Mouse (Mus musculus): ENCODE measurements at regions not wholly inside any gene's neighbourhood (a gene's known extent, or its start where the extent isn't known, plus 50 kb on each side); places are given as distances from the start of the nearest gene placed in this dataset.

- no peaks in the 10 kb centered on the region for H3K36me3 ChIP-seq (ENCODE audit: control insufficient read depth, insufficient read depth)
- no peaks in the 10 kb centered on the region for H3K9me3 ChIP-seq (ENCODE audit: control insufficient read depth)
- ATAC-seq: no peak
- no peak overlapping the region for H3K9ac ChIP-seq (ENCODE audit: low read depth, low read length)
- no peak overlapping the region for H3K4me2 ChIP-seq (replicated peaks; ENCODE audit: low read depth)
- no peaks in the 10 kb centered on the region for H3K27me3 ChIP-seq (replicated peaks; ENCODE audit: control insufficient read depth, insufficient read depth, low read length)
- H3K4me1 ChIP-seq (replicated peaks; ENCODE audit: control insufficient read depth, insufficient read depth, low read length): no peaks in the 10 kb centered on the region
- H3K27ac ChIP-seq (ENCODE audit: low read depth, low read length): no peak overlapping the region
- TF ChIP-seq CTCF (IDR thresholded peaks at IDR 0.05; ENCODE audit: low read depth): no peak
- WGBS: 78% methylated on average over 5 of the region's 5 CpGs
- no peak overlapping the region for H3K4me3 ChIP-seq (ENCODE audit: low read depth, low read length)
Measured at GRCm38 (mm10) chr15:64581046-64581445, 236.4 kb upstream of the Gm21798 start.

GRCm38 (mm10) chr15:64584129-64584528, 233.4 kb upstream of the Gm21798 start:
- Histone ChIP-seq H3K4me2 (replicated peaks; ENCODE audit: low read depth) (no peak overlapping the region), H3K4me1 (replicated peaks; ENCODE audit: control insufficient read depth, insufficient read depth, low read length) (no peaks in the 10 kb centered on the region), H3K4me3 (ENCODE audit: low read depth, low read length) (no peak overlapping the region), H3K9me3 (ENCODE audit: control insufficient read depth) (no peaks in the 10 kb centered on the region), H3K9ac (ENCODE audit: low read depth, low read length) (no peak overlapping the region), H3K36me3 (ENCODE audit: control insufficient read depth, insufficient read depth) (no peaks in the 10 kb centered on the region), H3K27ac (ENCODE audit: low read depth, low read length) (no peak overlapping the region), H3K27me3 (replicated peaks; ENCODE audit: control insufficient read depth, insufficient read depth, low read length) (no peaks in the 10 kb centered on the region)
- WGBS: 86% methylated on average over 6 of the region's 6 CpGs
- no peak for ATAC-seq
- no peak for TF ChIP-seq CTCF (IDR thresholded peaks at IDR 0.05; ENCODE audit: low read depth)

- Histone ChIP-seq H3K27ac (ENCODE audit: low read depth, low read length) (no peak overlapping the region), H3K27me3 (replicated peaks; ENCODE audit: control insufficient read depth, insufficient read depth, low read length) (no peaks in the 10 kb centered on the region), H3K4me2 (replicated peaks; ENCODE audit: low read depth) (no peak overlapping the region), H3K36me3 (ENCODE audit: control insufficient read depth, insufficient read depth) (no peaks in the 10 kb centered on the region), H3K9ac (ENCODE audit: low read depth, low read length) (no peak overlapping the region), H3K4me1 (replicated peaks; ENCODE audit: control insufficient read depth, insufficient read depth, low read length) (no peaks in the 10 kb centered on the region), H3K9me3 (ENCODE audit: control insufficient read depth) (no peaks in the 10 kb centered on the region), H3K4me3 (ENCODE audit: low read depth, low read length) (no peak overlapping the region)
- 86% methylated on average over 3 of the region's 3 CpGs for whole genome bisulfite sequencing
- TF ChIP-seq CTCF (IDR thresholded peaks at IDR 0.05; ENCODE audit: low read depth): no peak
- ATAC-seq: no peak
Measured at GRCm38 (mm10) chr15:64586776-64587175, 230.7 kb upstream of the Gm21798 start.

GRCm38 (mm10) chr15:64590092-64590881, 227.2 kb upstream of the Gm21798 start:
- WGBS: 81% methylated on average over 1 of the region's 1 CpGs
- Histone ChIP-seq H3K9ac (ENCODE audit: low read depth, low read length) (no peak overlapping the region), H3K4me3 (ENCODE audit: low read depth, low read length) (no peak overlapping the region), H3K9me3 (ENCODE audit: control insufficient read depth) (no peaks in the 10 kb centered on the region), H3K36me3 (ENCODE audit: control insufficient read depth, insufficient read depth) (no peaks in the 10 kb centered on the region), H3K27ac (ENCODE audit: low read depth, low read length) (no peak overlapping the region), H3K27me3 (replicated peaks; ENCODE audit: control insufficient read depth, insufficient read depth, low read length) (no peaks in the 10 kb centered on the region), H3K4me1 (replicated peaks; ENCODE audit: control insufficient read depth, insufficient read depth, low read length) (no peaks in the 10 kb centered on the region), H3K4me2 (replicated peaks; ENCODE audit: low read depth) (no peak overlapping the region)
- no peak for ATAC-seq
- TF ChIP-seq CTCF (IDR thresholded peaks at IDR 0.05; ENCODE audit: low read depth): no peak

GRCm38 (mm10) chr15:64613503-64613902, 204.0 kb upstream of the Gm21798 start:
- Histone ChIP-seq H3K27ac (ENCODE audit: low read depth, low read length) (no peak overlapping the region), H3K27me3 (replicated peaks; ENCODE audit: control insufficient read depth, insufficient read depth, low read length) (no peaks in the 10 kb centered on the region), H3K4me2 (replicated peaks; ENCODE audit: low read depth) (no peak overlapping the region), H3K9ac (ENCODE audit: low read depth, low read length) (no peak overlapping the region), H3K4me1 (replicated peaks; ENCODE audit: control insufficient read depth, insufficient read depth, low read length) (no peaks in the 10 kb centered on the region), H3K4me3 (ENCODE audit: low read depth, low read length) (no peak overlapping the region), H3K36me3 (ENCODE audit: control insufficient read depth, insufficient read depth) (no peaks in the 10 kb centered on the region), H3K9me3 (ENCODE audit: control insufficient read depth) (no peaks in the 10 kb centered on the region)
- no peak for ATAC-seq
- WGBS: 40% methylated on average over 4 of the region's 4 CpGs
- TF ChIP-seq CTCF (IDR thresholded peaks at IDR 0.05; ENCODE audit: low read depth): no peak

- H3K27me3 ChIP-seq (replicated peaks; ENCODE audit: control insufficient read depth, insufficient read depth, low read length): no peaks in the 10 kb centered on the region
- no peaks in the 10 kb centered on the region for H3K36me3 ChIP-seq (ENCODE audit: control insufficient read depth, insufficient read depth)
- H3K4me3 ChIP-seq (ENCODE audit: low read depth, low read length): no peak overlapping the region
- H3K9me3 ChIP-seq (ENCODE audit: control insufficient read depth): no peaks in the 10 kb centered on the region
- no peak for TF ChIP-seq CTCF (IDR thresholded peaks at IDR 0.05; ENCODE audit: low read depth)
- WGBS: 77% methylated on average over 3 of the region's 3 CpGs
- H3K4me1 ChIP-seq (replicated peaks; ENCODE audit: control insufficient read depth, insufficient read depth, low read length): no peaks in the 10 kb centered on the region
- H3K27ac ChIP-seq (ENCODE audit: low read depth, low read length): no peak overlapping the region
- no peak overlapping the region for H3K4me2 ChIP-seq (replicated peaks; ENCODE audit: low read depth)
- no peak for ATAC-seq
- no peak overlapping the region for H3K9ac ChIP-seq (ENCODE audit: low read depth, low read length)
Measured at GRCm38 (mm10) chr15:64618471-64618870, 199.0 kb upstream of the Gm21798 start.

Measured in intestine, postnatal 0 days (tissue).